In the genomic region with DNA sequence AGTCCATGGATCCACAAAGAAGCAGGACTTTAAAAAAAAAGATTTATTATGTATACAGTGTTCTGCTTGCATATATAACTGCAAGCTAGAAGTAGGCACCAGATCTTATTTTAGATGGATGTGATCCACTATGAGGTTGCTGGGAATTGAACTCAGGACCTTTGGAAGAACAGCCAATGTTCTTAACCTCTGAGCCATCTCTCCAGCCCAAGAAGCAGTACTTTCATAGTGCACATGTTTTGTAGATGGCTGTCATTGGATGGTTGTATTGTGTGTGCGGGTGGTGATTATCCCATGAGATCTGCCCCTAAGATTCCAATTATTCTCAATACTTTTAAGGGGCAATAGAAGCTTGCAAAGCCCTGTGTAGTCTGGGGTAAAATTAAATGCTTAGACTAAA, we compare ENCODE assay signal across 18 mouse cellular contexts. TPM values are rescaled to one million over a fixed set of nuclear protein-coding genes. Genes with fewer than 3 reads are reported as not detected.
DNase-seq lines count a peak whose midpoint lies in the region; ATAC-seq and TF ChIP-seq lines count a peak whose summit lies in the region.
"Had no signal": no experiment of that assay in that cellular context is flagged by ENCODE, and none has a peak within 500 bp of the region (broad histone marks: within the 10 kb centered on the region; RNA-seq: fewer than 3 reads in every experiment).

No protein-coding gene starts in this region.

- no peak for TF ChIP-seq CTCF in CH12.LX (conservative IDR thresholded peaks at IDR 0.05 in 1 of 2, IDR thresholded peaks at IDR 0.05 in 1 of 2; ENCODE audit: low read depth in 2 of 2, low read length in 2 of 2)

- TF ChIP-seq EP300 in CH12.LX (IDR thresholded peaks at IDR 0.05; ENCODE audit: low read length), result no peak

- no peak for ATAC-seq in intestine, embryonic 15.5 days
- ATAC-seq: activated CD4-positive, CD25-positive, alpha-beta regulatory T cell, adult 4 months; CD4-positive, CD25-positive, alpha-beta regulatory T cell, adult 4 months; Patski had no signal

- no peaks in the 10 kb centered on the region for H3K36me3 ChIP-seq in CH12.LX (replicated peaks in 1 of 2; ENCODE audit: control insufficient read depth in 1 of 2, insufficient read depth in 1 of 2, low read length in 1 of 2)
- no peaks in the 10 kb centered on the region for H3K36me3 ChIP-seq in intestine, embryonic 15.5 days
- H3K36me3 ChIP-seq: G1E had no signal

- in situ Hi-C loops in CH12.LX (cut with MboI; ENCODE audit: low pct_ligation_motif_present, low pct_unique_long_range_greater_than_20kb, low sequenced_read_pairs), result no loop called here

- dilution Hi-C loops in CH12.LX (cut with MboI; ENCODE audit: extremely low pct_ligation_motif_present, extremely low pct_unique_long_range_greater_than_20kb, low sequenced_read_pairs), result no loop called here

- peaks cover 3 to 15% of the 10 kb centered on the region in 2 experiments; a peak in 3 of 4 replicates for H3K4me1 ChIP-seq in CH12.LX (ENCODE audit: control insufficient read depth in 1 of 2, insufficient read depth in 2 of 2)
- no peaks in the 10 kb centered on the region for H3K4me1 ChIP-seq in intestine, embryonic 15.5 days (replicated peaks)

- peaks cover 3% of the 10 kb centered on the region for H3K9me3 ChIP-seq in CH12.LX (replicated peaks; ENCODE audit: low read length)
- H3K9me3 ChIP-seq in intestine, embryonic 15.5 days, result no peaks in the 10 kb centered on the region
- H3K9me3 ChIP-seq: G1E had no signal

- no peak overlapping the region for H3K4me2 ChIP-seq in CH12.LX (ENCODE audit: insufficient read depth, low read depth, poor library complexity, severe bottlenecking)
- no peak overlapping the region for H3K4me2 ChIP-seq in intestine, embryonic 15.5 days (replicated peaks)

- no peak for TF ChIP-seq POLR2A in CH12.LX (IDR thresholded peaks at IDR 0.05; ENCODE audit: low read depth, low read length)

- WGBS in intestine, embryonic 15.5 days, result 97% methylated on average over 1 of the region's 1 CpGs

- no peak overlapping the region for H3K27ac ChIP-seq in CH12.LX (ENCODE audit: insufficient read depth, low read depth)
- no peak overlapping the region for H3K27ac ChIP-seq in intestine, embryonic 15.5 days

- no peaks in the 10 kb centered on the region for H3K27me3 ChIP-seq in CH12.LX (replicated peaks)
- no peaks in the 10 kb centered on the region for H3K27me3 ChIP-seq in intestine, embryonic 15.5 days (replicated peaks)
- H3K27me3 ChIP-seq: Patski had no signal

- H3K9ac ChIP-seq in CH12.LX (ENCODE audit: insufficient read depth, low read depth), result no peak overlapping the region
- H3K9ac ChIP-seq in intestine, embryonic 15.5 days, result no peak overlapping the region

- H3K79me2 ChIP-seq in CH12.LX (replicated peaks; ENCODE audit: control insufficient read depth, extremely low read depth, insufficient read depth, poor library complexity, severe bottlenecking), result no peaks in the 10 kb centered on the region

- DNase-seq in CH12.LX (ENCODE audit: extremely low read depth), result no peak
- DNase-seq: adrenal gland, adult 2 months; adrenal gland, adult 8-10 months; adrenal gland, postnatal 10 days; adrenal gland, postnatal 14 days; adrenal gland, postnatal 25 days; adrenal gland, postnatal 36 days; B cell, adult 2 months; cerebellum, adult 11 months; cerebellum, adult 11-12 months; cerebellum, adult 18-20 months; cerebellum, adult 2 months; cerebellum, adult 8-10 months had no signal

- no peak for TF ChIP-seq RAD21 in CH12.LX (IDR thresholded peaks at IDR 0.05; ENCODE audit: low read depth, low read length)

- no peak overlapping the region for H3K4me3 ChIP-seq in CH12.LX (replicated peaks in 1 of 3; ENCODE audit: low read depth in 2 of 3, low read length in 2 of 3, poor library complexity in 1 of 3)
- no peak overlapping the region for H3K4me3 ChIP-seq in intestine, embryonic 15.5 days (replicated peaks)

TF ChIP-seq in CH12.LX, 34 proteins besides CTCF, POLR2A, EP300 and RAD21:
- TF ChIP-seq TBP (conservative IDR thresholded peaks at IDR 0.05; ENCODE audit: low read depth, low read length), result peak; percentile 95
- no peak for TF ChIP-seq JUND (conservative IDR thresholded peaks at IDR 0.05; ENCODE audit: low read depth, low read length)

RNA-seq across cellular contexts. Expression of a gene that starts 52.4 kb away (rescaled TPM):
- 38.3 and 38.9 TPM in 2 replicates for total RNA-seq in CH12.LX (2012; rRNA removed)
- 31.7 and 33.7 TPM in 2 replicates for total RNA-seq in CH12.LX (2014; rRNA removed)
- polyA plus RNA-seq in CH12.LX (2012; ENCODE audit: insufficient read length, low read depth), result 47.1 and 58.3 TPM in 2 replicates
- 85.6 and 92.2 TPM in 2 replicates for polyA plus RNA-seq in intestine, embryonic 15.5 days (2015; fragmentation: Nextera tagmentation; extraction: Ambion mirVana)
